Mouse (Mus musculus): ENCODE data around the gene Sbno2. TPM values are rescaled to one million over a fixed set of nuclear protein-coding genes. Genes with fewer than 3 reads are reported as not detected.

Sbno2 gene
- total RNA-seq, 2 experiments from 2014 or later = 16.9 to 19.1 TPM

GRCm38 (mm10) chr10:80094684-80095083 is 10.7 kb downstream of the Sbno2 start:
- ATAC-seq (replicated peaks; ENCODE audit: poor library complexity) = no peak

GRCm38 (mm10) chr10:80094085-80094484 is 11.3 kb downstream of the Sbno2 start:
- ATAC-seq (replicated peaks; ENCODE audit: poor library complexity) = no peak

- no peak for ATAC-seq (replicated peaks; ENCODE audit: poor library complexity)
Observed at GRCm38 (mm10) chr10:80092690-80093089, 12.7 kb downstream of the Sbno2 start.

GRCm38 (mm10) chr10:80091527-80091926 is 13.8 kb downstream of the Sbno2 start:
- no peak for ATAC-seq (replicated peaks; ENCODE audit: poor library complexity)

GRCm38 (mm10) chr10:80089146-80089545 is 16.2 kb downstream of the Sbno2 start:
- ATAC-seq (replicated peaks; ENCODE audit: poor library complexity) = no peak

GRCm38 (mm10) chr10:80087483-80087882 is 17.9 kb downstream of the Sbno2 start:
- peak; percentile 42 for ATAC-seq (replicated peaks; ENCODE audit: poor library complexity)

GRCm38 (mm10) chr10:80086847-80087246 is 18.5 kb downstream of the Sbno2 start:
- peak; percentile 87 for ATAC-seq (replicated peaks; ENCODE audit: poor library complexity)

DNA sequence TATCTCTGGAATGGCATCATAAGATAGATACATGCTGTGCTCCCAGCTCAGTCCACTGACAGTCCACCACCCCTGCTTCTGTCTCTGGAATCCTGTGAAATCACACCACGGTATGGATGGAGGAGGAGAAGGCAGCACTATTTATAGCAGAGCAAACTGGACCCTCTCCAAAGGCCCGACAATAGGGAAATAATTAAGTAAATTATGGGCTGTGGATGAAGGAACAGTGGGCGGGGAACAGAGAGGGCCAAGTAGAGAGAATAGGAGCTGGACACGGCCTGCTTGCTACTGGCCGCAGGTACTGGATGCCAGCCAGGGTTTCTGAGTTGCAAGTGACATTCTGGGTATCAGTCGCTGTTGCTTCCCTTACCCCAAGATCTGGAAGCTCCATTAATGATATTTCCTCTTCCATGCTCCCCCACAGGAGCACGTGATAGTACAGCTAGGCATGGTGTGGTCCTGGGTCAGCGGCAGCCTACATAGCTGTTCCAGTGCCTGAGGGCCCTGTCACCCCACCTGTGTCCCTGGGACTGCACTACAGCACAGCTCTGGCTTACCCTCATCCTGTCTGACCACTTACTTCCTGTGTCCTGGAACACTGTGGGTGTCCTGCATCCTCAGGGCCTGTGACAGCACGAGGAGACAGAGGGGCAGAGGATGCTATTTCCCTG is 20.4 kb downstream of the Sbno2 start:
- ATAC-seq (replicated peaks; ENCODE audit: poor library complexity) = no peak

GRCm38 (mm10) chr10:80081075-80081474 is 24.3 kb downstream of the Sbno2 start:
- ATAC-seq (replicated peaks; ENCODE audit: poor library complexity) = peak; percentile 92

- ATAC-seq (replicated peaks; ENCODE audit: poor library complexity) = peak; percentile 43
Observed at GRCm38 (mm10) chr10:80080396-80081070, 24.8 kb downstream of the Sbno2 start.

- ATAC-seq (replicated peaks; ENCODE audit: poor library complexity) = no peak
Observed at GRCm38 (mm10) chr10:80078366-80078765, 27.0 kb downstream of the Sbno2 start.

GRCm38 (mm10) chr10:80077312-80077711 is 28.1 kb downstream of the Sbno2 start:
- no peak for ATAC-seq (replicated peaks; ENCODE audit: poor library complexity)

GRCm38 (mm10) chr10:80076386-80076785 is 29.0 kb downstream of the Sbno2 start:
- no peak for ATAC-seq (replicated peaks; ENCODE audit: poor library complexity)

GRCm38 (mm10) chr10:80075924-80076323 is 29.4 kb downstream of the Sbno2 start:
- no peak for ATAC-seq (replicated peaks; ENCODE audit: poor library complexity)

DNA sequence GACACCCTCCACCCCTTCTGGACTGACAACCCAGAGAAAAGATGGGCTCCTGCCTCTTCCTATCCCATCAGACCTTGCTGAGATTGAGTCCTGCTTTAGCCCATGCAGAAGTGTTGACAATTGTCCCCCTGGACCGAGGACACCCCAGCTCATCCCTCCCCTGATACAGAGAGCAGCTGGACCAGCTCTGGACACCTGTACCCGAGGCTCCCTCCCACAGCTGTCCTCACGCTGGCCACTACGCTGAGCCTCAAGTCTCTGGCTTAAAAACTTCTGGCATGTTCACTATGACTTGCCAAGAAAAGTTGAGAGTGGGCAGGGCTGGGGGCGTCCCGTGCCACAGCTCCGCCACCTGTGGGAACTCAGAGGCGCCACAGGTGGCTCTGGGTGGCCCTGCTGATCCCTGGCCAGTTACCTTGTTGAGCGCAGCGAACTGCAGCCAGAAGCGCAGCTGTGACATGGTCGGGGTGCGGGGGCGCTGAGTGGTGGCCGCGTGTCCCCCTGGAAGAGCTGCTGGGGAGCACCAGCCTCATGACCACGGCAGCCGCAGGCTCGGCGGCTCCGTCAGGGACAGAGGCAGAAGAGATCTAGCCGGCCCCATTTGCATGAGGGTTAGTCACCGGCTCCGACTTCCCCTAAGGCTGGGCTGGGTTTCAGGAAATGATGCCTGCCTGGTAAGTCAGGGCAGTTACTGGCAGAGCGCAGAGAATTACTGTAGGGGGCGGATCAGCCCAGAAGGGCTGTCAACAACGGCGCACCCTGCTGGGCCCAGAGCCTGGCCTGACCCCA is 30.4 kb downstream of the Sbno2 start:
- peak; percentile 85 for ATAC-seq (replicated peaks; ENCODE audit: poor library complexity)

DNA sequence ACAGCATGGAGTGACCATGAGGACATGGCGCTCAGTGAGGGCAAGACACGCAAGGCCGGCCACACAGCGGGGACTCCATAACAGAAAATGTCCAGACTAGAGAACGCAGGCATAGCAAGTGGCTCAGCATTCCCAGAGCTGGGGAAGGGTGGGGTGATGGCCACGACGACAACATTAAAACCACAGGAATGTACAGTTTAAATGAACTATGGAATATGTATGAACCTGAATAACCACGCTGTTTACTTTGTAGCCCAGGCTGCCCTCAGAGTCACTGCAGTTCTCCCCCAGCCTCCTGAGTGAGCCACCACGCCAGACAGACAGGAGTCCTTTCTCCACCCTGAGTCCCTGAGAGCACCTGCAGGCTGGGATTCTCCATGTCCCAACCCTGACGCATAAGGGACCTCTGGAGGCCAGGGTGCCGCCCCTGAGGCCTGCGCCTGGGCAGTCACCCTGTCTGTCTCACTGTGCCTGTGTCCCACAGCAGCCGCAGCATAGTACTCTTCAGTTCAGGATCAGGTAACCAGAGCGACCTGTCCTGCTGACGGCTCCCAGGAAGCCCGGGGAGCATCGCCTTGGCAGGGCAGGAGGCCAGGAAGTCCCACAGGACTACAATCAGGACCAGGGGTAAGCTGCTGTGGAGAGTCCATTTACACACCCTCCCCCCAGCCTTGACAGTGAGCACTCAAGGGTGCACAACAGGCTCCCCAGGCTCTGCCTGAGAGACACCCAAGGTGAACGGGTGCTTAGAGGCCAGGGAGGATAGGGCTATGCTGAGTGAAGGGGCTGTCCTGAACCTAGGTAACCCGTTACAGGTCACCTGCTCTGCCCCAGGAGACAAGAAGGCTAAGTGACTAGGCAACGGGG is 32.5 kb downstream of the Sbno2 start:
- ATAC-seq (replicated peaks; ENCODE audit: poor library complexity) = no peak

GRCm38 (mm10) chr10:80071516-80071900 is 33.9 kb downstream of the Sbno2 start:
- ATAC-seq (replicated peaks; ENCODE audit: poor library complexity) = no peak

DNA sequence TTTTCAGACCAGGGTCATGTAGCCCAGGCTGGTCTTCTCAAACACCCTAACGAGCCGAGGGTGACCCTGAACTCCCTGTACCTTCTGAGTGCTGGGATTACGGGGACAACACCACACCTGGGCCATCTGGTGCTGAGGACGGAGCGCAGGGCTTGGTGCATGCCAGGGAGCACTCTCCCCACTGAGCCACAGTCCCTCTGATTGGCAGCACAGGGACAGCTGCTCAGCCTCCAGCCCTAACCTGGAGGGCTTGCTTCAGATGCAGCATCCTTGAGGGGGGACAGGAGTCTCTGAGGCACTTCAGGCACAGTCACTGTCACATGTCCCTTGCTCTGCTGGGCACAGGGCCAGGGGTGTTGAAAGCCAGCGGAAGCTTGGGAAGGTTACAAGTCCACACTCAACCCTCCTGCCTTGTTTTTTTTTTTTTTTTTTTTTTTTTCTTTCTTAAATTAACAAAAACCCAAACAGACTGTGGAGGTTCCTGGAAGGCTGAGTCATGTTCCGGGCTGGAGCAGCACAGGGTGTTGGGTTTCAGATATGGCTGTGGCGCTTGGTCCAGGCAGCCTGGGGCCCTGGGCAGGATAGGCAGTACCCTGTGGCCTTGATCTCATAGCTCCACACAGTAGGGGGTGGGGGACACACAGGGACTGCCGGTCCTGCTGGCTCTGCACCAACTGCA is 34.4 kb downstream of the Sbno2 start:
- peak; percentile 66 for ATAC-seq (replicated peaks; ENCODE audit: poor library complexity)

GRCm38 (mm10) chr10:80069948-80070450 is 35.4 kb downstream of the Sbno2 start:
- ATAC-seq (replicated peaks; ENCODE audit: poor library complexity) = no peak

DNA sequence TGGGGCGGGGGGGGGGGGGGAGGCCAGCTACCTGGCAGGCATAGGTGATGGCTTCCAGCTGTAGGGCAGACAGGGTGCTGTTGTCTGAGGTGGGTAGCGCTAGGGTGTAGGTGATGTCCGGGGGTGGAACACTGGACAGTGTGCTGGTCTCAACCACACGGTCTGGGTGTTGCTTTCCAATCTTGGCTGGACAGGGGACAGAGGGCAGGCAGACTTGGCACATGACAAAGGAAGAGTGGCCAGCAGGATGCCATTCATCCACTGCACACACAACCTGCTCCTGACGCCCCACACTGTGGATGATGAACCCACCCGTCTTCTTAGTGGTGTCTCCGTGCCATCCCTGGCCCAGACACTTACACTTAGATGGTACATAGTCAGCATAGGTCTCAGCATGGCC is 36.1 kb downstream of the Sbno2 start:
- no peak for ATAC-seq (replicated peaks; ENCODE audit: poor library complexity)
